Mouse (Mus musculus): ENCODE measurements around the gene Krt80.

The Krt80 gene

GRCm38 (mm10) chr15:101373286-101373898 is 3.4 kb upstream of the Krt80 start:
- no peak for DNase-seq

GRCm38 (mm10) chr15:101372131-101372977 is 2.4 kb upstream of the Krt80 start:
- no peak for DNase-seq

- DNase-seq, result no peak
These were observed 1.4 kb upstream of the Krt80 start for GRCm38 (mm10) chr15:101371141-101371985.

- DNase-seq, result no peak
These were observed 421 bp downstream of the Krt80 start for GRCm38 (mm10) chr15:101369382-101370100.

- no peak for DNase-seq
These were observed 1.2 kb downstream of the Krt80 start for GRCm38 (mm10) chr15:101368502-101369381.

- DNase-seq, result no peak
These were observed 1.9 kb downstream of the Krt80 start for GRCm38 (mm10) chr15:101368015-101368414.

- no peak for DNase-seq
These were observed 2.5 kb downstream of the Krt80 start for GRCm38 (mm10) chr15:101367497-101367896.

GRCm38 (mm10) chr15:101366926-101367325 is 3.0 kb downstream of the Krt80 start:
- DNase-seq, result no peak

GRCm38 (mm10) chr15:101366482-101366881 is 3.5 kb downstream of the Krt80 start:
- DNase-seq, result no peak

- DNase-seq, result no peak
These were observed 4.2 kb downstream of the Krt80 start for GRCm38 (mm10) chr15:101365721-101366120.

- no peak for DNase-seq
These were observed 4.9 kb downstream of the Krt80 start for GRCm38 (mm10) chr15:101364891-101365671.

- no peak for DNase-seq
These were observed 5.5 kb downstream of the Krt80 start for GRCm38 (mm10) chr15:101364425-101364824.

- DNase-seq, result no peak
These were observed 6.0 kb downstream of the Krt80 start for GRCm38 (mm10) chr15:101363933-101364332.

GRCm38 (mm10) chr15:101362393-101363010 is 7.5 kb downstream of the Krt80 start:
- no peak for DNase-seq

- no peak for DNase-seq
These were observed 14.6 kb downstream of the Krt80 start for GRCm38 (mm10) chr15:101355382-101355786.

GRCm38 (mm10) chr15:101352706-101353465 is 17.1 kb downstream of the Krt80 start:
- DNase-seq, result no peak

- DNase-seq, result no peak
These were observed 17.9 kb downstream of the Krt80 start for GRCm38 (mm10) chr15:101352047-101352446.

GRCm38 (mm10) chr15:101341797-101342515 is 28.0 kb downstream of the Krt80 start:
- DNase-seq, result peak; percentile 71

GRCm38 (mm10) chr15:101339537-101339936 is 30.4 kb downstream of the Krt80 start:
- peak; percentile 95 for DNase-seq

Measured in kidney, postnatal 10 days (tissue).